In genomic region chr2:30414101-30414500, GRCm38 (mm10) we compare ENCODE assay signal across 9 mouse cellular contexts. TPM values are rescaled to one million over a fixed set of nuclear protein-coding genes. Genes with fewer than 3 reads are reported as not detected.
DNase-seq lines count a peak whose midpoint lies in the region; ATAC-seq and TF ChIP-seq lines count a peak whose summit lies in the region.
"Had no signal": no experiment of that assay in that cellular context is flagged by ENCODE, and none has a peak within 500 bp of the region (broad histone marks: within the 10 kb centered on the region; RNA-seq: fewer than 3 reads in every experiment).

No protein-coding gene starts in this region.

- WGBS in lung, adult 2 months, result 67% methylated on average over 4 of the region's 4 CpGs
- 80% methylated on average over 4 of the region's 4 CpGs for WGBS in hindbrain, embryonic 16.5 days
- WGBS in neural tube, embryonic 13.5 days, result 85% methylated on average over 4 of the region's 4 CpGs

- H3K9me3 ChIP-seq in hindbrain, embryonic 16.5 days (ENCODE audit: control insufficient read depth, low read length), result no peaks in the 10 kb centered on the region
- no peaks in the 10 kb centered on the region for H3K9me3 ChIP-seq in neural tube, embryonic 13.5 days
- H3K9me3 ChIP-seq: limb, embryonic 15.5 days had no signal

- peaks cover 5% of the 10 kb centered on the region for H3K4me1 ChIP-seq in lung, adult 2 months (ENCODE audit: control insufficient read depth, insufficient read depth, low read length)
- H3K4me1 ChIP-seq in hindbrain, embryonic 16.5 days (ENCODE audit: control insufficient read depth, insufficient read depth, low read depth, low read length), result peaks cover 44% of the 10 kb centered on the region
- H3K4me1 ChIP-seq in neural tube, embryonic 13.5 days (replicated peaks), result peaks cover 54% of the 10 kb centered on the region

- TF ChIP-seq POLR2A in lung, adult 2 months (IDR thresholded peaks at IDR 0.05; ENCODE audit: borderline replicate concordance, extremely low read depth, low read depth, low read length), result no peak

- no peak for TF ChIP-seq CTCF in lung, adult 2 months (IDR thresholded peaks at IDR 0.05; ENCODE audit: insufficient read depth, low read length)

- peaks cover 14% of the 10 kb centered on the region for H3K36me3 ChIP-seq in hindbrain, embryonic 16.5 days (ENCODE audit: control insufficient read depth, insufficient read depth, low read length)
- peaks cover 27% of the 10 kb centered on the region for H3K36me3 ChIP-seq in neural tube, embryonic 13.5 days

- peak; percentile 62 for DNase-seq in cerebellum, adult 11 months
- DNase-seq in lung, adult 2 months, result peak; percentile 27
- DNase-seq in lung, postnatal 25 days (ENCODE audit: low spot score), result no peak
- no peak for DNase-seq in natural killer cell, adult 2 months (ENCODE audit: low spot score in 2 of 2)
- no peak for DNase-seq in right cerebral cortex, postnatal 14 days

- H3K9ac ChIP-seq in hindbrain, embryonic 16.5 days (ENCODE audit: low read depth, low read length), result no peak overlapping the region
- H3K9ac ChIP-seq in neural tube, embryonic 13.5 days, result peak overlapping the region; percentile 90
- H3K9ac ChIP-seq: limb, embryonic 15.5 days had no signal

- H3K4me3 ChIP-seq in lung, adult 2 months (replicated peaks; ENCODE audit: extremely low read depth, low read depth, low read length), result no peak overlapping the region
- peak overlapping the region; percentile 60 for H3K4me3 ChIP-seq in hindbrain, embryonic 16.5 days (ENCODE audit: low read length)
- H3K4me3 ChIP-seq in neural tube, embryonic 13.5 days, result peak overlapping the region; percentile 81

- ATAC-seq in cerebellum, adult (ENCODE audit: insufficient number of reproducible peaks, low FRiP score, low TSS enrichment), result no peak
- no peak for ATAC-seq in hindbrain, embryonic 16.5 days
- no peak for ATAC-seq in neural tube, embryonic 13.5 days (ENCODE audit: low read depth)

- H3K4me2 ChIP-seq in hindbrain, embryonic 16.5 days (ENCODE audit: low read length), result peak overlapping the region; percentile 77
- H3K4me2 ChIP-seq in neural tube, embryonic 13.5 days, result peak overlapping the region; percentile 75

- H3K27ac ChIP-seq in hindbrain, embryonic 16.5 days (ENCODE audit: low read depth, low read length), result 0 out of 2 replicates have a peak overlapping the region, but pooled peaks have one; percentile 3
- no peak overlapping the region for H3K27ac ChIP-seq in neural tube, embryonic 13.5 days (replicated peaks)
- H3K27ac ChIP-seq: limb, embryonic 15.5 days had no signal

- H3K27me3 ChIP-seq in hindbrain, embryonic 16.5 days (replicated peaks; ENCODE audit: control insufficient read depth, insufficient read depth, low read length), result no peaks in the 10 kb centered on the region
- H3K27me3 ChIP-seq in neural tube, embryonic 13.5 days, result no peaks in the 10 kb centered on the region
- H3K27me3 ChIP-seq: limb, embryonic 15.5 days had no signal

RNA-seq across cellular contexts. Expression of gene Crat, which starts 1.5 kb away (rescaled TPM):
- 89.2 and 103 TPM in 2 replicates for polyA plus RNA-seq in lung, adult 2 months (2012; rRNA removed)
- polyA plus RNA-seq in hindbrain, embryonic 16.5 days (2015; fragmentation: Nextera tagmentation; extraction: Ambion mirVana), result 25.4 and 30.8 TPM in 2 replicates
- polyA plus RNA-seq in neural tube, embryonic 13.5 days (2015; fragmentation: Nextera tagmentation; extraction: Ambion mirVana), result 22.2 and 23.0 TPM in 2 replicates

RNA-seq across cellular contexts. Expression of gene Ptpa, which starts 1.7 kb away (rescaled TPM):
- 131 and 136 TPM in 2 replicates for polyA plus RNA-seq in lung, adult 2 months (2012; rRNA removed)
- 153 and 159 TPM in 2 replicates for polyA plus RNA-seq in hindbrain, embryonic 16.5 days (2015; fragmentation: Nextera tagmentation; extraction: Ambion mirVana)
- polyA plus RNA-seq in neural tube, embryonic 13.5 days (2015; fragmentation: Nextera tagmentation; extraction: Ambion mirVana), result 124 and 126 TPM in 2 replicates

RNA-seq across cellular contexts. Expression of gene Dolpp1, which starts 22.0 kb away (rescaled TPM):
- polyA plus RNA-seq in lung, adult 2 months (2012; rRNA removed), result 49.1 and 55.6 TPM in 2 replicates
- polyA plus RNA-seq in hindbrain, embryonic 16.5 days (2015; fragmentation: Nextera tagmentation; extraction: Ambion mirVana), result 63.7 and 67.7 TPM in 2 replicates
- polyA plus RNA-seq in neural tube, embryonic 13.5 days (2015; fragmentation: Nextera tagmentation; extraction: Ambion mirVana), result 51.4 and 52.0 TPM in 2 replicates

RNA-seq across cellular contexts. Expression of gene Miga2, which starts 50.1 kb away (rescaled TPM):
- polyA plus RNA-seq in lung, adult 2 months (2012; rRNA removed), result 28.2 and 36.1 TPM in 2 replicates
- polyA plus RNA-seq in hindbrain, embryonic 16.5 days (2015; fragmentation: Nextera tagmentation; extraction: Ambion mirVana), result 38.2 and 39.7 TPM in 2 replicates
- polyA plus RNA-seq in neural tube, embryonic 13.5 days (2015; fragmentation: Nextera tagmentation; extraction: Ambion mirVana), result 26.0 and 26.3 TPM in 2 replicates

RNA-seq across cellular contexts. Expression of gene Sh3glb2, which starts 55.0 kb away (rescaled TPM):
- polyA plus RNA-seq in lung, adult 2 months (2012; rRNA removed), result 132 and 136 TPM in 2 replicates
- polyA plus RNA-seq in hindbrain, embryonic 16.5 days (2015; fragmentation: Nextera tagmentation; extraction: Ambion mirVana), result 208 and 221 TPM in 2 replicates
- polyA plus RNA-seq in neural tube, embryonic 13.5 days (2015; fragmentation: Nextera tagmentation; extraction: Ambion mirVana), result 131 and 147 TPM in 2 replicates

Comparison
In these comparisons a context has a peak if more than half of its experiments do, and no peak if none do; other contexts are left out.
1. DNase-seq: peak in cerebellum, adult 11 months (single experiment) and lung, adult 2 months (single experiment); none in lung, postnatal 25 days (single experiment), natural killer cell, adult 2 months (0 of 2) and right cerebral cortex, postnatal 14 days (single experiment).